Mouse (Mus musculus): Measurements from ENCODE around the gene Lmf2.

- TF ChIP-seq CTCF (IDR thresholded peaks at IDR 0.05) (no peak), EP300 (IDR thresholded peaks at IDR 0.05) (no peak)
Measured at GRCm38 (mm10) chr15:89305966-89306365, 49.5 kb downstream of the Lmf2 start.
